Mouse (Mus musculus): ENCODE data around the gene Gpnmb. TPM values are rescaled to one million over a fixed set of nuclear protein-coding genes. Genes with fewer than 3 reads are reported as not detected.

Gene Gpnmb
- polyA plus RNA-seq (2015; fragmentation: Nextera tagmentation; extraction: Ambion mirVana) = 0.23 and 0.51 TPM in 2 replicates

GRCm38 (mm10) chr6:49036275-49037267 is at the start of gene Gpnmb:
Gpnmb (plus strand) TSS chr6:49036546.
- ATAC-seq = no peak
- no peaks in the 10 kb centered on the region for H3K9me3 ChIP-seq (ENCODE audit: control insufficient read depth, low read length)
- H3K4me2 ChIP-seq (ENCODE audit: low read length) = peak within 1 kb of the TSS; percentile 27
- peaks cover 7% of the 10 kb centered on the region for H3K27me3 ChIP-seq (replicated peaks; ENCODE audit: control insufficient read depth, insufficient read depth, low read length)
- H3K27ac ChIP-seq (ENCODE audit: low read depth, low read length) = no peak within 1 kb of the TSS
- H3K4me1 ChIP-seq (ENCODE audit: control insufficient read depth, insufficient read depth, low read depth, low read length) = no peaks in the 10 kb centered on the region
- WGBS = 47% methylated on average over 28 of the region's 28 CpGs
- H3K9ac ChIP-seq (ENCODE audit: low read depth, low read length) = no peak within 1 kb of the TSS
- no peaks in the 10 kb centered on the region for H3K36me3 ChIP-seq (ENCODE audit: control insufficient read depth, insufficient read depth, low read length)
- no peak within 1 kb of the TSS; the same call in 1 of the 2 replicates for H3K4me3 ChIP-seq (ENCODE audit: low read length)

- no peak overlapping the region for H3K4me3 ChIP-seq (ENCODE audit: low read length)
- no peak for ATAC-seq
- no peaks in the 10 kb centered on the region for H3K36me3 ChIP-seq (ENCODE audit: control insufficient read depth, insufficient read depth, low read length)
- H3K9ac ChIP-seq (ENCODE audit: low read depth, low read length) = no peak overlapping the region
- WGBS = 94% methylated on average over 5 of the region's 5 CpGs
- no peak overlapping the region for H3K27ac ChIP-seq (ENCODE audit: low read depth, low read length)
- H3K27me3 ChIP-seq (replicated peaks; ENCODE audit: control insufficient read depth, insufficient read depth, low read length) = no peaks in the 10 kb centered on the region
- no peaks in the 10 kb centered on the region for H3K4me1 ChIP-seq (ENCODE audit: control insufficient read depth, insufficient read depth, low read depth, low read length)
- no peak overlapping the region for H3K4me2 ChIP-seq (ENCODE audit: low read length)
- H3K9me3 ChIP-seq (ENCODE audit: control insufficient read depth, low read length) = no peaks in the 10 kb centered on the region
Measured at GRCm38 (mm10) chr6:48989971-48990370, 46.4 kb upstream of the Gpnmb start.

GRCm38 (mm10) chr6:48991991-48992390 is 44.4 kb upstream of the Gpnmb start:
- Histone ChIP-seq H3K27me3 (replicated peaks; ENCODE audit: control insufficient read depth, insufficient read depth, low read length) (no peaks in the 10 kb centered on the region), H3K9me3 (ENCODE audit: control insufficient read depth, low read length) (no peaks in the 10 kb centered on the region), H3K4me2 (ENCODE audit: low read length) (no peak overlapping the region), H3K4me3 (ENCODE audit: low read length) (no peak overlapping the region), H3K4me1 (ENCODE audit: control insufficient read depth, insufficient read depth, low read depth, low read length) (no peaks in the 10 kb centered on the region), H3K27ac (ENCODE audit: low read depth, low read length) (no peak overlapping the region), H3K9ac (ENCODE audit: low read depth, low read length) (no peak overlapping the region), H3K36me3 (ENCODE audit: control insufficient read depth, insufficient read depth, low read length) (no peaks in the 10 kb centered on the region)
- WGBS = 83% methylated on average over 4 of the region's 4 CpGs
- ATAC-seq = no peak

- no peak for ATAC-seq
- no peaks in the 10 kb centered on the region for H3K9me3 ChIP-seq (ENCODE audit: control insufficient read depth, low read length)
- no peak overlapping the region for H3K9ac ChIP-seq (ENCODE audit: low read depth, low read length)
- no peak overlapping the region for H3K4me3 ChIP-seq (ENCODE audit: low read length)
- H3K4me1 ChIP-seq (ENCODE audit: control insufficient read depth, insufficient read depth, low read depth, low read length) = no peaks in the 10 kb centered on the region
- 74% methylated on average over 6 of the region's 6 CpGs for WGBS
- no peaks in the 10 kb centered on the region for H3K27me3 ChIP-seq (replicated peaks; ENCODE audit: control insufficient read depth, insufficient read depth, low read length)
- no peak overlapping the region for H3K27ac ChIP-seq (ENCODE audit: low read depth, low read length)
- no peak overlapping the region for H3K4me2 ChIP-seq (ENCODE audit: low read length)
- H3K36me3 ChIP-seq (ENCODE audit: control insufficient read depth, insufficient read depth, low read length) = no peaks in the 10 kb centered on the region
Measured at GRCm38 (mm10) chr6:48998186-48998585, 38.2 kb upstream of the Gpnmb start.

- Histone ChIP-seq H3K27me3 (replicated peaks; ENCODE audit: control insufficient read depth, insufficient read depth, low read length) (no peaks in the 10 kb centered on the region), H3K4me3 (ENCODE audit: low read length) (no peak overlapping the region)
Measured at GRCm38 (mm10) chr6:48998796-48999195, 37.5 kb upstream of the Gpnmb start.

GRCm38 (mm10) chr6:49003381-49003780 is 33.0 kb upstream of the Gpnmb start:
- 46% methylated on average over 4 of the region's 4 CpGs for WGBS
- Histone ChIP-seq H3K4me1 (ENCODE audit: control insufficient read depth, insufficient read depth, low read depth, low read length) (peaks cover 3% of the 10 kb centered on the region), H3K4me2 (ENCODE audit: low read length) (no peak overlapping the region), H3K9ac (ENCODE audit: low read depth, low read length) (no peak overlapping the region), H3K27me3 (replicated peaks; ENCODE audit: control insufficient read depth, insufficient read depth, low read length) (no peaks in the 10 kb centered on the region), H3K4me3 (ENCODE audit: low read length) (no peak overlapping the region), H3K9me3 (ENCODE audit: control insufficient read depth, low read length) (no peaks in the 10 kb centered on the region), H3K36me3 (ENCODE audit: control insufficient read depth, insufficient read depth, low read length) (no peaks in the 10 kb centered on the region), H3K27ac (ENCODE audit: low read depth, low read length) (no peak overlapping the region)
- no peak for ATAC-seq

More at GRCm38 (mm10) chr6:48998796-48999195, 37.5 kb upstream of the Gpnmb start:
- H3K4me2 ChIP-seq (ENCODE audit: low read length) = no peak overlapping the region
- no peak overlapping the region for H3K27ac ChIP-seq (ENCODE audit: low read depth, low read length)
- 88% methylated on average over 4 of the region's 4 CpGs for WGBS
- H3K9me3 ChIP-seq (ENCODE audit: control insufficient read depth, low read length) = no peaks in the 10 kb centered on the region
- H3K36me3 ChIP-seq (ENCODE audit: control insufficient read depth, insufficient read depth, low read length) = no peaks in the 10 kb centered on the region
- ATAC-seq = no peak
- H3K9ac ChIP-seq (ENCODE audit: low read depth, low read length) = no peak overlapping the region
- no peaks in the 10 kb centered on the region for H3K4me1 ChIP-seq (ENCODE audit: control insufficient read depth, insufficient read depth, low read depth, low read length)

GRCm38 (mm10) chr6:49007981-49008380 is 28.4 kb upstream of the Gpnmb start:
- Histone ChIP-seq H3K9ac (ENCODE audit: low read depth, low read length) (peak overlapping the region; percentile 41), H3K27ac (ENCODE audit: low read depth, low read length) (no peak overlapping the region), H3K27me3 (replicated peaks; ENCODE audit: control insufficient read depth, insufficient read depth, low read length) (no peaks in the 10 kb centered on the region), H3K4me3 (ENCODE audit: low read length) (peak overlapping the region; percentile 34), H3K4me1 (ENCODE audit: control insufficient read depth, insufficient read depth, low read depth, low read length) (peaks cover 9% of the 10 kb centered on the region), H3K4me2 (ENCODE audit: low read length) (peak overlapping the region; percentile 61), H3K9me3 (ENCODE audit: control insufficient read depth, low read length) (peaks cover 2% of the 10 kb centered on the region; the same call in 1 of the 2 replicates), H3K36me3 (ENCODE audit: control insufficient read depth, insufficient read depth, low read length) (no peaks in the 10 kb centered on the region)
- under 1% methylated on average over 9 of the region's 9 CpGs for WGBS
- ATAC-seq = peak; percentile 37; the same call in 1 of the 2 replicates

- Histone ChIP-seq H3K9me3 (ENCODE audit: control insufficient read depth, low read length) (peaks cover 2% of the 10 kb centered on the region; the same call in 1 of the 2 replicates), H3K36me3 (ENCODE audit: control insufficient read depth, insufficient read depth, low read length) (no peaks in the 10 kb centered on the region), H3K9ac (ENCODE audit: low read depth, low read length) (peak overlapping the region; percentile 41), H3K4me1 (ENCODE audit: control insufficient read depth, insufficient read depth, low read depth, low read length) (peaks cover 9% of the 10 kb centered on the region), H3K4me2 (ENCODE audit: low read length) (peak overlapping the region; percentile 61), H3K27ac (ENCODE audit: low read depth, low read length) (no peak overlapping the region), H3K4me3 (ENCODE audit: low read length) (peak overlapping the region; percentile 34), H3K27me3 (replicated peaks; ENCODE audit: control insufficient read depth, insufficient read depth, low read length) (no peaks in the 10 kb centered on the region)
- WGBS = 33% methylated on average over 13 of the region's 13 CpGs
- 0 out of 2 replicates have a peak, but pooled peaks have one; percentile 30 for ATAC-seq
Measured at GRCm38 (mm10) chr6:49008420-49009160, 27.8 kb upstream of the Gpnmb start.

- peak; percentile 42; the same call in 1 of the 2 replicates for ATAC-seq
Measured at GRCm38 (mm10) chr6:49009161-49009555, 27.2 kb upstream of the Gpnmb start.

More at GRCm38 (mm10) chr6:49009161-49009555, 27.2 kb upstream of the Gpnmb start:
- H3K9ac ChIP-seq (ENCODE audit: low read depth, low read length) = no peak overlapping the region
- no peaks in the 10 kb centered on the region for H3K27me3 ChIP-seq (replicated peaks; ENCODE audit: control insufficient read depth, insufficient read depth, low read length)
- H3K36me3 ChIP-seq (ENCODE audit: control insufficient read depth, insufficient read depth, low read length) = no peaks in the 10 kb centered on the region
- no peak overlapping the region for H3K27ac ChIP-seq (ENCODE audit: low read depth, low read length)
- H3K4me2 ChIP-seq (ENCODE audit: low read length) = peak overlapping the region; percentile 61
- H3K4me1 ChIP-seq (ENCODE audit: control insufficient read depth, insufficient read depth, low read depth, low read length) = peaks cover 9% of the 10 kb centered on the region
- 42% methylated on average over 7 of the region's 7 CpGs for WGBS
- H3K4me3 ChIP-seq (ENCODE audit: low read length) = no peak overlapping the region
- peaks cover 2% of the 10 kb centered on the region; the same call in 1 of the 2 replicates for H3K9me3 ChIP-seq (ENCODE audit: control insufficient read depth, low read length)

All from hindbrain, embryonic 16.5 days (tissue).